Mouse (Mus musculus): Measurements from ENCODE around the gene Ttyh3. TPM values are rescaled to one million over a fixed set of nuclear protein-coding genes. Genes with fewer than 3 reads are reported as not detected.
A peak's percentile ranks its signal among the peaks of the same experiment; 100 is the strongest.
"Not testable (repeated sequence)": the region's sequence is repeated elsewhere in the genome, so short reads cannot be mapped to it uniquely, and the experiment has no call there.

The Ttyh3 gene
- polyA plus RNA-seq (2016; fragmentation: Nextera tagmentation; extraction: Ambion mirVana): 68.8 and 71.0 TPM in 2 replicates

GRCm38 (mm10) chr5:140648519-140649100 is at the start of gene Ttyh3:
Gene Ttyh3 (minus strand): TSS chr5:140649031.
- H3K4me3 ChIP-seq: peak within 1 kb of the TSS; percentile 96
- peak within 1 kb of the TSS; percentile 98 for H3K4me2 ChIP-seq (replicated peaks)
- ATAC-seq (ENCODE audit: low FRiP score, low read depth): no peak
- peak within 1 kb of the TSS; percentile 99 for H3K9ac ChIP-seq (replicated peaks)
- H3K27me3 ChIP-seq: peaks cover 14% of the 10 kb centered on the region; the same call in 1 of the 2 replicates
- WGBS: 1% methylated on average over 60 of the region's 62 CpGs
- H3K27ac ChIP-seq (replicated peaks): peak within 1 kb of the TSS; percentile 92
- H3K9me3 ChIP-seq: no peaks in the 10 kb centered on the region
- peaks cover 48% of the 10 kb centered on the region for H3K4me1 ChIP-seq
- H3K36me3 ChIP-seq: peaks cover 29% of the 10 kb centered on the region

- WGBS: 86% methylated on average over 7 of the region's 7 CpGs
- ATAC-seq (ENCODE audit: low FRiP score, low read depth): no peak
- no peak overlapping the region for H3K4me2 ChIP-seq (replicated peaks)
- no peak overlapping the region for H3K4me3 ChIP-seq
- H3K4me1 ChIP-seq: peaks cover 6% of the 10 kb centered on the region
- H3K27me3 ChIP-seq: no peaks in the 10 kb centered on the region
- H3K36me3 ChIP-seq: peaks cover 49% of the 10 kb centered on the region
- H3K9me3 ChIP-seq: no peaks in the 10 kb centered on the region
- H3K9ac ChIP-seq (replicated peaks): no peak overlapping the region
- H3K27ac ChIP-seq (replicated peaks): no peak overlapping the region
Measured at GRCm38 (mm10) chr5:140695987-140696386, 47.2 kb upstream of the Ttyh3 start.

- no peaks in the 10 kb centered on the region for H3K27me3 ChIP-seq
- H3K4me1 ChIP-seq: no peaks in the 10 kb centered on the region
- H3K4me3 ChIP-seq: no peak overlapping the region
- ATAC-seq (ENCODE audit: low FRiP score, low read depth): no peak
- WGBS: 89% methylated on average over 3 of the region's 3 CpGs
- H3K27ac ChIP-seq (replicated peaks): no peak overlapping the region
- peaks cover 64% of the 10 kb centered on the region for H3K36me3 ChIP-seq
- no peak overlapping the region for H3K4me2 ChIP-seq (replicated peaks)
- H3K9me3 ChIP-seq: no peaks in the 10 kb centered on the region
- no peak overlapping the region for H3K9ac ChIP-seq (replicated peaks)
Measured at GRCm38 (mm10) chr5:140688434-140688833, 39.6 kb upstream of the Ttyh3 start.

GRCm38 (mm10) chr5:140684343-140685148 is 35.7 kb upstream of the Ttyh3 start:
- no peak overlapping the region for H3K4me2 ChIP-seq (replicated peaks)
- peak; percentile 34; the same call in 1 of the 2 replicates for ATAC-seq (ENCODE audit: low FRiP score, low read depth)
- 61% methylated on average over 16 of the region's 16 CpGs for WGBS
- H3K9me3 ChIP-seq: no peaks in the 10 kb centered on the region
- H3K27me3 ChIP-seq: no peaks in the 10 kb centered on the region
- H3K36me3 ChIP-seq: peaks cover 36% of the 10 kb centered on the region
- H3K27ac ChIP-seq (replicated peaks): no peak overlapping the region
- no peaks in the 10 kb centered on the region for H3K4me1 ChIP-seq
- no peak overlapping the region for H3K9ac ChIP-seq (replicated peaks)
- H3K4me3 ChIP-seq: no peak overlapping the region

GRCm38 (mm10) chr5:140682113-140682512 is 33.3 kb upstream of the Ttyh3 start:
- Histone ChIP-seq H3K4me2 (replicated peaks) (no peak overlapping the region), H3K27me3 (no peaks in the 10 kb centered on the region), H3K4me3 (no peak overlapping the region), H3K9ac (replicated peaks) (no peak overlapping the region), H3K27ac (replicated peaks) (no peak overlapping the region), H3K4me1 (no peaks in the 10 kb centered on the region), H3K9me3 (no peaks in the 10 kb centered on the region), H3K36me3 (peaks cover 36% of the 10 kb centered on the region)
- no peak for ATAC-seq (ENCODE audit: low FRiP score, low read depth)
- 94% methylated on average over 6 of the region's 6 CpGs for WGBS

GRCm38 (mm10) chr5:140680950-140681349 is 32.1 kb upstream of the Ttyh3 start:
- H3K4me2 ChIP-seq (replicated peaks): no peak overlapping the region
- H3K36me3 ChIP-seq: peaks cover 41% of the 10 kb centered on the region

GRCm38 (mm10) chr5:140680051-140680450 is 31.2 kb upstream of the Ttyh3 start:
- H3K27me3 ChIP-seq: no peaks in the 10 kb centered on the region
- no peak overlapping the region for H3K4me2 ChIP-seq (replicated peaks)
- WGBS: 89% methylated on average over 6 of the region's 6 CpGs
- H3K4me1 ChIP-seq: no peaks in the 10 kb centered on the region
- H3K36me3 ChIP-seq: peaks cover 43% of the 10 kb centered on the region
- H3K4me3 ChIP-seq: no peak overlapping the region
- no peak overlapping the region for H3K9ac ChIP-seq (replicated peaks)
- ATAC-seq (ENCODE audit: low FRiP score, low read depth): no peak
- no peaks in the 10 kb centered on the region for H3K9me3 ChIP-seq
- no peak overlapping the region for H3K27ac ChIP-seq (replicated peaks)

More at GRCm38 (mm10) chr5:140680950-140681349, 32.1 kb upstream of the Ttyh3 start:
- no peak overlapping the region for H3K4me3 ChIP-seq
- H3K27ac ChIP-seq (replicated peaks): no peak overlapping the region
- H3K9ac ChIP-seq (replicated peaks): no peak overlapping the region
- no peaks in the 10 kb centered on the region for H3K9me3 ChIP-seq
- 100% methylated on average over 1 of the region's 1 CpGs for WGBS
- H3K27me3 ChIP-seq: no peaks in the 10 kb centered on the region
- no peak for ATAC-seq (ENCODE audit: low FRiP score, low read depth)
- no peaks in the 10 kb centered on the region for H3K4me1 ChIP-seq

GRCm38 (mm10) chr5:140677137-140677536 is 28.3 kb upstream of the Ttyh3 start:
- H3K36me3 ChIP-seq: peaks cover 54% of the 10 kb centered on the region
- no peak overlapping the region for H3K4me3 ChIP-seq
- 90% methylated on average over 6 of the region's 6 CpGs for WGBS
- H3K4me2 ChIP-seq (replicated peaks): no peak overlapping the region
- no peaks in the 10 kb centered on the region for H3K27me3 ChIP-seq
- H3K9ac ChIP-seq (replicated peaks): no peak overlapping the region
- no peaks in the 10 kb centered on the region for H3K9me3 ChIP-seq
- no peaks in the 10 kb centered on the region for H3K4me1 ChIP-seq
- no peak for ATAC-seq (ENCODE audit: low FRiP score, low read depth)
- no peak overlapping the region for H3K27ac ChIP-seq (replicated peaks)

GRCm38 (mm10) chr5:140675640-140676039 is 26.8 kb upstream of the Ttyh3 start:
- no peaks in the 10 kb centered on the region for H3K9me3 ChIP-seq
- no peak overlapping the region for H3K27ac ChIP-seq (replicated peaks)
- WGBS: 86% methylated on average over 11 of the region's 11 CpGs
- no peak overlapping the region for H3K4me2 ChIP-seq (replicated peaks)
- ATAC-seq (ENCODE audit: low FRiP score, low read depth): no peak
- no peak overlapping the region for H3K9ac ChIP-seq (replicated peaks)
- H3K27me3 ChIP-seq: no peaks in the 10 kb centered on the region
- H3K4me3 ChIP-seq: no peak overlapping the region
- peaks cover 58% of the 10 kb centered on the region for H3K36me3 ChIP-seq
- no peaks in the 10 kb centered on the region for H3K4me1 ChIP-seq

GRCm38 (mm10) chr5:140675079-140675478 is 26.2 kb upstream of the Ttyh3 start:
- no peak for ATAC-seq (ENCODE audit: low FRiP score, low read depth)
- H3K27ac ChIP-seq (replicated peaks): no peak overlapping the region
- no peak overlapping the region for H3K4me3 ChIP-seq
- H3K9ac ChIP-seq (replicated peaks): no peak overlapping the region
- no peak overlapping the region for H3K4me2 ChIP-seq (replicated peaks)
- peaks cover 60% of the 10 kb centered on the region for H3K36me3 ChIP-seq
- H3K4me1 ChIP-seq: no peaks in the 10 kb centered on the region
- no peaks in the 10 kb centered on the region for H3K9me3 ChIP-seq
- no peaks in the 10 kb centered on the region for H3K27me3 ChIP-seq
- WGBS: 89% methylated on average over 11 of the region's 11 CpGs

- Histone ChIP-seq H3K9me3 (no peaks in the 10 kb centered on the region), H3K4me3 (no peak overlapping the region), H3K4me1 (no peaks in the 10 kb centered on the region), H3K27me3 (no peaks in the 10 kb centered on the region), H3K4me2 (replicated peaks) (no peak overlapping the region), H3K36me3 (peaks cover 69% of the 10 kb centered on the region), H3K27ac (replicated peaks) (no peak overlapping the region), H3K9ac (replicated peaks) (no peak overlapping the region)
- no peak for ATAC-seq (ENCODE audit: low FRiP score, low read depth)
- 93% methylated on average over 17 of the region's 17 CpGs for WGBS
Measured at GRCm38 (mm10) chr5:140674036-140674435, 25.2 kb upstream of the Ttyh3 start.

- H3K27ac ChIP-seq (replicated peaks); H3K9me3 ChIP-seq; H3K9ac ChIP-seq (replicated peaks); H3K4me3 ChIP-seq; H3K27me3 ChIP-seq; H3K4me2 ChIP-seq (replicated peaks); ATAC-seq (ENCODE audit: low FRiP score, low read depth); H3K4me1 ChIP-seq: not testable (repeated sequence)
- peaks cover 69% of the 10 kb centered on the region for H3K36me3 ChIP-seq
- WGBS: 93% methylated on average over 6 of the region's 6 CpGs
Measured at GRCm38 (mm10) chr5:140672603-140673002, 23.8 kb upstream of the Ttyh3 start.

All from midbrain, embryonic 12.5 days (tissue).